ENCODE assay signal across 34 mouse cellular contexts in genomic region chr5:38333381-38333780, GRCm38 (mm10). TPM values are rescaled to one million over a fixed set of nuclear protein-coding genes. Genes with fewer than 3 reads are reported as not detected.
DNase-seq lines count a peak whose midpoint lies in the region; ATAC-seq and TF ChIP-seq lines count a peak whose summit lies in the region.
"Had no signal": no experiment of that assay in that cellular context is flagged by ENCODE, and none has a peak within 500 bp of the region (broad histone marks: within the 10 kb centered on the region; RNA-seq: fewer than 3 reads in every experiment).

No protein-coding gene starts in this region.

- DNase-seq in 3T3-L1 (ENCODE audit: low read depth, low spot score) (peak; percentile 80), A20 (ENCODE audit: low read depth, low spot score) (peak; percentile 44), CH12.LX (ENCODE audit: extremely low read depth) (peak; percentile 53)
- DNase-seq in left cerebral cortex, adult 11 months (ENCODE audit: low spot score) = no peak
- no peak for DNase-seq in adrenal gland, adult 18-20 months (ENCODE audit: low spot score in 2 of 2)
- DNase-seq: adrenal gland, adult 2 months; adrenal gland, postnatal 14 days; cerebellum, adult 11 months; cerebellum, adult 2 months; cerebellum, adult 9-11 months; cerebellum, postnatal 25 days; forebrain, postnatal 0 days; gastrocnemius, adult 2 months; gastrocnemius, postnatal 14 days; heart, adult 11 months had no signal

- no peak overlapping the region for H3K4me2 ChIP-seq in CH12.LX (ENCODE audit: insufficient read depth, low read depth, poor library complexity, severe bottlenecking)
- H3K4me2 ChIP-seq: embryonic facial prominence, embryonic 12.5 days; embryonic facial prominence, embryonic 15.5 days; heart, embryonic 11.5 days; hindbrain, embryonic 12.5 days; hindbrain, embryonic 15.5 days had no signal

- H3K9me3 ChIP-seq in CH12.LX (replicated peaks; ENCODE audit: low read length) = peaks cover 7% of the 10 kb centered on the region
- H3K9me3 ChIP-seq: embryonic facial prominence, embryonic 12.5 days; embryonic facial prominence, embryonic 15.5 days; G1E; hindbrain, embryonic 12.5 days; hindbrain, embryonic 15.5 days had no signal

- H3K4me3 ChIP-seq in CH12.LX (replicated peaks in 1 of 3; ENCODE audit: low read depth in 2 of 3, low read length in 2 of 3, poor library complexity in 1 of 3) = no peak overlapping the region
- H3K4me3 ChIP-seq: embryonic facial prominence, embryonic 12.5 days; embryonic facial prominence, embryonic 15.5 days; gastrocnemius, adult 2 months; hindbrain, embryonic 12.5 days; hindbrain, embryonic 15.5 days had no signal

- peaks cover 52% of the 10 kb centered on the region for H3K27me3 ChIP-seq in CH12.LX (replicated peaks)
- H3K27me3 ChIP-seq: embryonic facial prominence, embryonic 12.5 days; embryonic facial prominence, embryonic 15.5 days; hindbrain, embryonic 12.5 days; hindbrain, embryonic 15.5 days had no signal

- no peaks in the 10 kb centered on the region for H3K36me3 ChIP-seq in CH12.LX (replicated peaks in 1 of 2; ENCODE audit: control insufficient read depth in 1 of 2, insufficient read depth in 1 of 2, low read length in 1 of 2)
- H3K36me3 ChIP-seq: embryonic facial prominence, embryonic 12.5 days; embryonic facial prominence, embryonic 15.5 days; G1E; hindbrain, embryonic 12.5 days; hindbrain, embryonic 15.5 days had no signal

- TF ChIP-seq POLR2A in CH12.LX (IDR thresholded peaks at IDR 0.05; ENCODE audit: low read depth, low read length) = no peak

- in situ Hi-C loops in CH12.LX (cut with MboI; ENCODE audit: low pct_ligation_motif_present, low pct_unique_long_range_greater_than_20kb, low sequenced_read_pairs) = loop anchor here (10.0 kb wide), 1 partner anchor 51 kb away; no protein-coding TSS in a partner anchor

- no peaks in the 10 kb centered on the region for H3K79me2 ChIP-seq in CH12.LX (replicated peaks; ENCODE audit: control insufficient read depth, extremely low read depth, insufficient read depth, poor library complexity, severe bottlenecking)

- H3K9ac ChIP-seq in CH12.LX (ENCODE audit: insufficient read depth, low read depth) = no peak overlapping the region
- H3K9ac ChIP-seq: embryonic facial prominence, embryonic 12.5 days; embryonic facial prominence, embryonic 15.5 days; forebrain, postnatal 0 days; hindbrain, embryonic 12.5 days; hindbrain, embryonic 15.5 days had no signal

- ATAC-seq in CD4-positive, CD25-positive, alpha-beta regulatory T cell, adult 4 months = no peak
- ATAC-seq: forebrain, embryonic 14.5 days; forebrain, postnatal 0 days; Patski had no signal

- peaks cover 0 to 10% of the 10 kb centered on the region in 2 experiments; a peak in 2 of 4 replicates for H3K4me1 ChIP-seq in CH12.LX (ENCODE audit: control insufficient read depth in 1 of 2, insufficient read depth in 2 of 2)
- H3K4me1 ChIP-seq: embryonic facial prominence, embryonic 12.5 days; embryonic facial prominence, embryonic 15.5 days; hindbrain, embryonic 12.5 days; hindbrain, embryonic 15.5 days had no signal

- H3K27ac ChIP-seq in CH12.LX (ENCODE audit: insufficient read depth, low read depth) = no peak overlapping the region
- H3K27ac ChIP-seq: embryonic facial prominence, embryonic 12.5 days; embryonic facial prominence, embryonic 15.5 days; gastrocnemius, adult 2 months; hindbrain, embryonic 12.5 days; hindbrain, embryonic 15.5 days had no signal

- no peak for TF ChIP-seq CTCF in CH12.LX (conservative IDR thresholded peaks at IDR 0.05 in 1 of 2, IDR thresholded peaks at IDR 0.05 in 1 of 2; ENCODE audit: low read depth in 2 of 2, low read length in 2 of 2)

- no peak for TF ChIP-seq RAD21 in CH12.LX (IDR thresholded peaks at IDR 0.05; ENCODE audit: low read depth, low read length)

- dilution Hi-C loops in CH12.LX (cut with MboI; ENCODE audit: extremely low pct_ligation_motif_present, extremely low pct_unique_long_range_greater_than_20kb, low sequenced_read_pairs) = no loop called here

- no peak for TF ChIP-seq EP300 in CH12.LX (IDR thresholded peaks at IDR 0.05; ENCODE audit: low read length)

TF ChIP-seq in CH12.LX, 34 proteins besides CTCF, POLR2A, EP300 and RAD21:
- TF ChIP-seq NELFE (IDR thresholded peaks at IDR 0.05; ENCODE audit: low read depth, low read length) = no peak
- no peak for TF ChIP-seq ZC3H11A (IDR thresholded peaks at IDR 0.05; ENCODE audit: low read depth, low read length)
- no peak for TF ChIP-seq MAFK (IDR thresholded peaks at IDR 0.05; ENCODE audit: insufficient replicate concordance, low read length)

RNA-seq across cellular contexts. Expression of gene Drd5, which starts 14.2 kb away (rescaled TPM):
- not detected in 2 replicates for total RNA-seq in CH12.LX (2012; rRNA removed)
- total RNA-seq in CH12.LX (2014; rRNA removed) = not detected in 2 replicates
- not detected in 2 replicates for polyA plus RNA-seq in CH12.LX (2012; ENCODE audit: insufficient read length, low read depth)
- polyA plus RNA-seq in CD4-positive, CD25-positive, alpha-beta regulatory T cell, adult 4 months (2017; shearing (Covaris generic)) = under 1 TPM in 1 of 2 experiments, not detected in 1; 0.09 TPM
- not detected for total RNA-seq in adrenal gland, adult 18-20 months (2021)
- total RNA-seq: adrenal gland, adult 2 months; adrenal gland, postnatal 14 days; adrenal gland, postnatal 4 days; common myeloid progenitor, adult 5-6 weeks; gastrocnemius, adult 2 months; gastrocnemius, postnatal 14 days; gastrocnemius, postnatal 4 days; heart, adult 8-10 months; heart, postnatal 25 days; hematopoietic stem cell, adult 5-6 weeks had no signal
- polyA plus RNA-seq: adrenal gland, adult 2 months; embryonic facial prominence, embryonic 15.5 days; forebrain, embryonic 11.5 days; G1E; heart, embryonic 11.5 days; heart, embryonic 14.5 days; heart, postnatal 0 days; intestine, embryonic 14.5 days; Patski had no signal

RNA-seq across cellular contexts. Expression of gene Otop1, which starts 57.6 kb away (rescaled TPM):
- not detected in 2 replicates for total RNA-seq in CH12.LX (2012; rRNA removed)
- not detected in 2 replicates for total RNA-seq in CH12.LX (2014; rRNA removed)
- not detected in 2 replicates for polyA plus RNA-seq in CH12.LX (2012; ENCODE audit: insufficient read length, low read depth)
- not detected for polyA plus RNA-seq in CD4-positive, CD25-positive, alpha-beta regulatory T cell, adult 4 months (2017; shearing (Covaris generic))
- total RNA-seq in adrenal gland, adult 18-20 months (2021) = 10 to 100 TPM; 38.4 to 96.2 TPM
- total RNA-seq: common myeloid progenitor, adult 5-6 weeks; forebrain, postnatal 0 days; hematopoietic stem cell, adult 5-6 weeks had no signal
- polyA plus RNA-seq: embryonic facial prominence, embryonic 15.5 days; forebrain, embryonic 11.5 days; forebrain, embryonic 14.5 days; forebrain, postnatal 0 days; G1E; heart, embryonic 11.5 days; heart, embryonic 14.5 days; heart, postnatal 0 days; intestine, embryonic 14.5 days; Patski had no signal

Comparison
In these comparisons a context has a peak if more than half of its experiments do, and no peak if none do; other contexts are left out.
1. DNase-seq: peak in 3T3-L1 (single experiment), A20 (single experiment) and CH12.LX (single experiment); none in left cerebral cortex, adult 11 months (single experiment) and adrenal gland, adult 18-20 months (0 of 2).
2. RNA of gene Otop1, which starts 57.6 kb away (total RNA-seq): 38.4 to 96.2 TPM in adrenal gland, adult 18-20 months; not detected in CH12.LX; every median in the first group is over 10 times any median in the second.